Mouse (Mus musculus): Measurements from ENCODE around the gene Washc2.
"Not testable (repeated sequence)": the region's sequence is repeated elsewhere in the genome, so short reads cannot be mapped to it uniquely, and the experiment has no call there.

Gene Washc2

DNA sequence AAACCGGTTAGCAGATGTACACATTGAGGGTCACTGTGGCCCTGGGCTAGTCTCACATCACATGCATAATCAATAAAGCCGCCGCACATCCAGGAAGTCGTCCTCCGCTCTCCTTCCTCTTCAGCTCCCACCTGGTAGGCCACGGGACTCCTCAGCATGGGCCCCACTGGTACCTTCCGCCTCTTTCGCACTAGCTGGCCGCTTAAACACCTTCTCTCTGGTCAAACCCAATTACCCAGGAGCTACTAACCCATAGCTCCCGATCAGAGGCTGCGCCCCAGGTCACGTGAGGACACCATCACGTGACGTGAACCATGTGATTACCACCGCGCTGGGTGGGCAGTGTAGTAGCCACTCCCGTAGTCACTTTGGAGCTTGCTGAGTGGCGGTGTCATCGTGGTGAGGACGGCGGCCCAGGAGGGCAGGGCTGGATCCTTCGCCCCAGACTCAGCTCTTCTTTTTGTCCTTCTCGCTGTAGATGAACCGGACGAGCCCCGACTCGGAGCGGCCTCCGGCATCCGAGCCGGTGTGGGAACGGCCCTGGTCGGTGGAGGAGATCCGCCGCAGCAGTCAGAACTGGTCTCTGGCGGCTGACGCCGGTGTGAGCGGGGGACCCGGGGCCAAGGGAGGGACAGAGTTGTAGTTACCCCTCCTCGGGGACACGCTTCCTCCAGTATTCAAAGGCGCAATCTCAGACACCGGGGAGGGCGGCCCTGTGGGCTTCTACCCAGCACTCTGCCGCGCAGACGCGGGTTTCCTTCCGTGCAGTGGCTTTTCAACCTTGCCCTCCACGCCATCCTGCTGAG is at the start of gene Washc2:
TSS of gene Washc2 (plus strand) at position 310 of the 806 bp plus-strand sequence.
- DNase-seq = peak; percentile 96 to 99

DNA sequence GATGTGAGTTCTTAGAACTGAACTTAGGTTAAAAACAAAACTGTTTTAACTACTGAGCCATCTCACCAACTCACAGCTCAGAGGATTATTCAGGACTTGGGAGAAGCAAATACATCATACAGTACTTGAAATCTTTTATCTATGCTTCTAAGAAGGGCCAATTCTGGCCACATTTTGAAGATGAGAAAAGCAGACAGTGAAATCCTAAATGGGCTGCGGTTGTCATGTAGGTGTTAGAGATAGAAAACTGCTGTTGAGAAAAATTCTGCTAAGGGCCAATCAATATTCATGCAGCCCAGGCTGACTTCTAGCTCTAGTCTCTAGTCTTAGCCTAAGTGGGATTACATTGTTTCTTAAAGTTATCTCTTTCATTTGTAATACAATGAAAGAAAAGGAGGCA is 41.5 kb upstream of the Washc2 start:
- no peak for DNase-seq

DNA sequence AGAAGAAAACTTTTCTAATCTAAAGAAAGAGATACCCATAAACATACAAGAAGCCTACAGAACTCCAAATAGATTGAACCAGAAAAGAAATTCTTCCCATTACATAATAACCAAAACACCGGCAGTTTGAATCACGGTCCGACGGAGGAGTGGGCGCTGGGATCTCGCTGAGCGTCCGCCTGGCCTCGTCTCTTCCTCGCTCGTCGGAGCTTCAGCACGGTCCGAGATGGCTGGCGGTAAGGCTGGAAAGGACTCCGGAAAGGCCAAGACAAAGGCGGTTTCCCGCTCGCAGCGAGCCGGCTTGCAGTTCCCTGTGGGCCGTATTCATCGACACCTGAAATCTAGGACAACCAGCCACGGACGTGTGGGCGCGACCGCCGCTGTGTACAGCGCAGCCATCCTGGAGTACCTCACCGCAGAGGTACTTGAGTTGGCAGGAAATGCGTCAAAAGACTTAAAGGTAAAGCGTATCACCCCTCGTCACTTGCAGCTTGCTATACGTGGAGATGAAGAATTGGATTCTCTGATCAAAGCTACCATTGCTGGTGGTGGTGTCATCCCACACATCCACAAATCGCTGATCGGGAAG is 34.2 kb upstream of the Washc2 start:
- DNase-seq = not testable (repeated sequence)

DNA sequence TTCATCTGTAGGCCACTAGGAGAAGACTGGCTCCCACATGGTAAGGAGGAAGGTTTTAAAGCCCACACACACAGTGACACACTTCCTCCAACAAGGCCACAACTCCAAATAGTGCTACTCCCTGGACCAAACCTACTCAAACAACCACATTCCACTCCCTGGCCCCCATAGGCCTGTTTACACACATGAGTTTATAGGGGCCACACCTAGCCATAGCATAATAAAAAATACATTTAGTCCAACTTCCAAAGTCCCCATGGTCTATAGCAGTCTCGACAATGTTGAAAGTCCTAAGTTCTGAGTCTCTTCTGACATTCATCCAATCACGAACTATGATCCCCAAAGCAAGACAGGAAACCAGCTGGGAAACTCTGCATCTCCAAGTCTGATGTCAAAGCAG is 29.5 kb upstream of the Washc2 start:
- DNase-seq = no peak

DNA sequence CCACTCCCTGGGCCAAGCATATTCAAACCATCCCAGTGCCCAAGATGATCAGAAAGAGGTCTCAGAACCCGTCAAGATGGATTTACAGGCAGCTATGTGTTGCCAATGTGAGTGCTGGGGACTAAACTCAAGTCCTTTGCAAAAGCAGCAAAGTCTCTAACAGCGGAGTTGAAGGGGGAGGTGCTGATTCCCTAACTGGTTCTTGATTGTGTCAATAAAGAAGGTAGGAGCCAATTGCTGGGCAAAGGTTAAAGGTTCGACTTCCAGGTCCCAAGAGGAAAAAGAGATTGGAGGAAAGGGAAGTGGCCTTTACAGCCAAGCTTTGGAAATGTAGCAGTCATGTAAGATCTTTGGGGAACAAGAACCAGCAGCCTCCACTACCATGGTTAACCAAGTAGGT is 27.1 kb upstream of the Washc2 start:
- no peak for DNase-seq

DNA sequence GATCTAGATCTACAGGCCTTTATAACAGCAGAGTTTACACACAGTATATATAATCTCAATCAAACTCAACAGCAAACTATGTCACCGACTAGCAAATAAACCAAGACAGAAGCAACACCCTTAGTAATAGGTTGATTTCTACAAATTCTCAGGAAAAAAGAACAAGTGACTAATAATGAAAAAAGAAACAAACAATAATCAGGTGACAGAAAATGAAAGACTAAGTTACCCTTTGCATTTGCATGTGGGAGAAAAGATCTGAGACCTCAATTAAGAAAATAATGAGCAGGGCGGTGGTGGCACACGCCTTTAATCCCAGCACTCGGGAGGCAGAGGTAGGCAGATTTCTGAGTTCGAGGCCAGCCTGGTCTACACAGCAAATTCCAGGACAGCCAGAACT is 24.3 kb upstream of the Washc2 start:
- DNase-seq = no peak

DNA sequence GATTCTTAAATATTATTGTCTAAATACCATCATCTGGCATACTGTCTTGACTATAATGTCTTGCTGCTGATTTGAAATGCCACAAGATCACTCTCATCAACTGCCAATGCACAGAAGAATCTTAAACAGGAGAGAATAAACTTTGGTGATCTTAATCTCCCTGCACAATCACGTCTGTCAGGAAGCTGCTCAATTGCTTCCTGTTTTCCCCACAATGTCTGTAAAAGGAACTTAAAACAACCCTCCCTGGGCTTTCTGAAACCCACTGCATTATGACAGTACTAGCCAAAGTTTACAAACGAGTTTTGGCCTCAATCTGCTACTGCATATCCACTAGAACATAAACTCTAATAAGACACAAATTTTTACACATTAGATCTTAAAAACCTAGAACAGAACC is 21.4 kb upstream of the Washc2 start:
- DNase-seq = no peak

DNA sequence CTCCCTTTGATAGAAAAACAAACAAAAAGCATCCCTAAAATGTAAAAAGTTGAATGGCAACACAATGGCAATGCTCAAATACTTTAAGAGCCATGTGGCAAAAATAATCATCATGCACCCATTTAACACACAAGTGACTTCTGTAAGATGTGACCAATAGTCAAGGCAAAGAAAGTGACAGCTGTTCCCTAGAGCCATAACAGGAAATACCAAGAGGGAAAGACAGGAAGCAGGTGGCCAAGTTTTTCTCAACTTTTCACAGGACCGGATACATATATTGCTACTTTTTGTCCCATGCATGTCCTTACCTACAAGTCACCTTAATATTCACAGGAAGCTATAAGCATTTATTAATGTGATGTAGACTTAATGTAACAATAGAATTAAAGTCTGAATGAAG is 18.4 kb upstream of the Washc2 start:
- DNase-seq = no peak

DNA sequence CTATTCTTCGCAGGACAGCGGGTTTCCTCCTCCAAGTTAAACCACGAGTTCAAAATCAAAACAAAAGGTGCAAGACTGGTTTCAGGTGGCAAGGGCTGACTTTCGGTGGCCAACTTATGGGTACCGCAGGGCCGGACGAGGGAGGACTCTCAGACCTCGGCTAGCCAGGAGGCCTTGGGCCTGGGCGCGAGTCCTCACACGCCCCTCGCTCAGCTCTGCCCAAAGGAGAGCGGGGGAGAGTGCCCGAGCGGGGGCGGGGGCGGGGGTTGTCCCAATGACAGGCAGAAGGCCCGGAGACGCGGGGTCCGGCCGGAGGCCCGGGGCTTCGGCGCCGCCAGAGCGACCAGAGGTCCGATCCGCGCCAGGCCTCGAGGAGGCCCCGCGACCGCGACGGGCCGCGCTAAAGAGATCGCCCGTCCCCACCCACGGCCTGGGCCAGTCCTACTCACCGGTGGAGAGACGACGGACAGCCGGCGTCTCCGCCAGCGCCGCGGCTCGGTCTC is 15.0 kb upstream of the Washc2 start:
- peak in 1 of 2 experiments; percentile 33 for DNase-seq

DNA sequence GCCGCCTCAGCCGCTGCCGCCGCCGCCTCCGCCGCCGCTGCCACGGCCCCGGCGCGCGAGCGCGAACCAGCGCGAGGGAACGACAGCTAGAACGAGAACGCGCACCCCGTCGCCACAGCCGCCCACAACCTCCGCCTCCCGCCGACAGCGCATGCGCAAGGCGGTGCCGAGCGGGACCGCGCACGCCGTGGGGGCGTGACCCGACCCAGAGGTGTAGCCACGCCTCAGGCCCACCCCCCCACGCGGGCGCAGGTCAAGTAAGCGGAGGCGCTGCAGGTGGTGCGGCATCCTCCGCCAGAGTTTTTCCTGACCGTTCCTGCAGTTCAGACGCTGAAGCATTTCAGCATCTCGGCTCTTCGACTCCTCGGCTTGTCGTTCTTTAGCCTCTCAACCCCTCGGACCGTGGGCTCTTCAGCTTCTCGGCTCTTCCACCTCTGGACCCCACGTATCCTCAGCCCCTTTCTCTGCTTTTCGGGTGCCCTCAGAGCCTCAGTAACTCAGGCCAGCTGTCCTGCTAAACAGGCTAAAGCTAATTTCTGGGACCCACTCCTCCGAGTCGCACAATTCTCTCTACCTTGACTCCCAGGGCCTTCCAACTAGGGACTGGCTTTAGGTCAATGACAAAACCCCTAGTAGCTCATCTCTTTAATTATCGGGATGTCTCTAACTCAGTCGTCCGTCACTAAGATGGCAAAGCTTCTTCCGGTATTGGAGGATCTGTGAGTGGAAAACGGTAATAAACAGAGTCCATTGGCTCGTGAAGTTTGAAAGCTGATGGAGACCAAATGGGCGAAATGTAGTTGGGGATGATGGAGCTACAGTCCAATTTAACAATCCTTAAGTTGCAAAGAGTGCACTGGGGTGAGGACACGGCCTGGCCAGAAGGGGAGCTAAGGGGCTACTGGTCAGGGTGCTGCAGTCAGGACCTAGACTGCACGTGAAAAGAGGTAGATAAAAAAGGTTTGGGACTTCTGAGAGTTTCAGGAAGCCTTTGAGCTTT is 14.1 kb upstream of the Washc2 start, which contains the start of gene Tmcc1:
TSS of gene Tmcc1 (minus strand) at position 93 of the 1,000 bp plus-strand sequence.
- peak; percentile 99 for DNase-seq

DNA sequence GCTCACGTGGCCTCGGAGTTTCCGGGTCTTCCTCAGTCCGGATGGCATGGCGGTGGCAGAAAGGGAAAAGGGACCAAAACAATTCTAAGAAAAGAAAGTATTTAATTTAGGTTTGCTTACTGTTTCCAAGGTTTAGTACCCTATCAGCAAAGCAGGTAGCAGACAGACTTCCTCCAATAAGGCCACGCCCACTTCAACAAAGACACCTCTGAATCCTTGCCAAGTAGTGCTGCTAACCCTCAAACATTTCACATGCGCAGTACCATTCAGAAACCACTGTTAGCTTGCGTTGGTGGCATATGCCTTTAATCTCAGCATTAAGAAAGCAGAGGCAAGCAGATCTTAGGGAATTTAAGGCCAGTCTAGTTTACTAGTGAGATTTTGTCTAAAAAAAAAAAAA is 12.0 kb upstream of the Washc2 start:
- no peak for DNase-seq

DNA sequence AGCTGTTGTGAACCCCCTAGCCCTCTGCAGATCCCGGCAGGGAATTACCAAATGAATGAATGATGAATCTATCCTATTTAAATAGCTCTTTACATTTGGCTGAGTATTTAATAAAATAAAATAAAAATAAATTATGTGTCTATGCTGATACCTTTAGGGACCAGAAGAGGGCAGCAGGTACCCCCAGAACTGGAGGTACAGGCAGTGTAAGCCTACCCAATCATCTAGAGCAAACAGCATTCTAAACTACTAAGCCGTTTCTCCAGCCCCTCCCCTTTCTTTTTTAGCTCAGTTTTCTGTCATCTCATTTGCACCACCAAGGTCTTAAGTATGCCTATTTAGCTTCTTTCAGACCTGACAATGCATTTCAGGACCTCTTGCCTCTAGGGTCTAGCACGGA is 9.7 kb upstream of the Washc2 start:
- peak in 1 of 2 experiments; percentile 53 for DNase-seq

DNA sequence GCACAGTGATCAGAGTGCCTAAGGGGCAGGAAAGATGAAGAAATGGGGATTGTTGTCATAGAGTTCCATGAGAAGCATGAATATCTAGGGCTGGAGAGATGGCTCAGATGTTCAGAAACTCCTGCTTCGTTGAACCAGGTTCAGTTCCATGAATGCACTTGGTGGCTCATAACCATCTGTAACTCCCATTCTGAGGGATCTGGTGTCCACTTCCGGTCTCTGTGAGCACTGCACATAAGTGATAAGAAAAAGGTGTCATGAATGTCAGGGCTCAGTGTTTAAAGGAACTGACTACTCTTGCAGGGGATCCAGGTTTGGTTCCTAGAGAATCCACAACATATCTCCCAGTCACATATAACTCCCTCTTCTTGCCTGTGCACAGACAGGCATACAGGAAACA is 8.2 kb upstream of the Washc2 start:
- DNase-seq = no peak

DNA sequence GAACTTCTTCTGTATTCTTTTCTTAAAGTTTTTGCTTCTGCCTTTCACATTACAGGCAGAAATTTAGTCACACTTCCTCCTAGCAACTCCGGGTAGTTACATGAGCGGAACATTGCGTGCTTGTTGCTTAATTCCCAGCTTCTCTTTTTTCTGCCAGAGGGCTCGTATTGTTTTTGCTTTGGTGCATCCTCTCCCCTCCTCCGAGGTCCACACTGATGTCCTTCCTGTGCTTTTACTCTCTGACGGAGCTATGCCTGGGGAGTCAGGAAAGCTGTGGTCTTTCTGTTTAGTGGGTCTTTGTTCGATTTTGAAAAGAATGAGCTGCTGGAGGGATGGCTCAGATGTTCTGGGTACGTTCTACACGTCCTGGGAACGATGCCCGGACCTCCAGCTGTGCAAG is 19.9 kb downstream of the Washc2 start:
- DNase-seq = no peak

DNA sequence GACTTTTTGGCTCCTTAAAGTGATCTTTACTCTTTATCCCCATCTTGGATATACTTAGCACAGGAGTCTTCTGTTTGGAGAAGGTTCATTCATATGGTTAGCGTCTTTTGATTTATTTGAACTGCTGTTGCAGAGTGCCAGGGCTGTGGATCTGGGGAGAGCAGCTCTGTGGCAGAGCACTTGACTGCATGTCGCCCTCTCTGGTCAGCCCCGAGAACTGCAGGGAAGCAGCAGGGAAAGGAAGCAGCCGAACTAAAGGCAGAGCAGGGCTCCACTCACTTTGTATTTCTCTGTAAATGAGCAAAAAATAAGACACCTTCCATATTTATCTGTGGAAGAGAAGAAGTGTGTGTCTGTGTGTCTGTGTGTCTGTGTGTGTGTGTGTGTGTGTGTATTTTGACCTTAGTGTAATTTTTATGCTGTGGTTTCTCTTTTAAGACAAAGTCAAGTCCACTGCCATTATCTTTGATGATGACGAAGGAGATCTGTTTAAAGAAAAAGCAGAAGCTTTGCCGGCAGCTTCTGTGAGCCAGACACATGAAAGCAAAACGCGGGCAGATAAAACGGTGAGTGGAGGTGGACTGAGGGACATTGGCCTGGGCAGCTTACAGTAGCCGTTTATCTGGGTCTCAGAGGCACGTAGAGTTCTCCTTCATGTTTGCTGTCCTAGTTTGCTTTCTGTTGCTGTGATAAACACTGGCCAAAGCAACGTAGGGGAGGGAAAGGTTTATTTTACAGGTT is 21.1 kb downstream of the Washc2 start:
- peak; percentile 74 to 76 for DNase-seq

DNA sequence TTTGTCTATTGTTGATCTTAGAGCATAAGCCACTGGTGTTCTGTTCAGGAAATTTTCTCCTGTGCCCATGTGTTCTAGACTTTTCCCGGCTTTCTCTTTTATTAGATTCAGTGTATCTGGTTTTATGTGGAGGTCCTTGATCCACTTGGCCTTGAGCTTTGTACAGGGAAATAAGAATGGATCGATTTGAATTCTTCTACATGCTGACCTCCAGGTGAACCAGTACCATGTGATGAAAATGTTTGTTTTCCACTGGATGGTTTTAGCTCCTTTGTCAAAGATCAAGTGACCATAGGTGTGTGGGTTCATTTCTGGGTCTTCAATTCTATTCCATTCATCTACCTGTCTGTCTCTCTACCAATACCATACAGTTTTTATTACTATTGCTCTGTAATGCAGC is 27.0 kb downstream of the Washc2 start:
- DNase-seq = not testable (repeated sequence)

DNA sequence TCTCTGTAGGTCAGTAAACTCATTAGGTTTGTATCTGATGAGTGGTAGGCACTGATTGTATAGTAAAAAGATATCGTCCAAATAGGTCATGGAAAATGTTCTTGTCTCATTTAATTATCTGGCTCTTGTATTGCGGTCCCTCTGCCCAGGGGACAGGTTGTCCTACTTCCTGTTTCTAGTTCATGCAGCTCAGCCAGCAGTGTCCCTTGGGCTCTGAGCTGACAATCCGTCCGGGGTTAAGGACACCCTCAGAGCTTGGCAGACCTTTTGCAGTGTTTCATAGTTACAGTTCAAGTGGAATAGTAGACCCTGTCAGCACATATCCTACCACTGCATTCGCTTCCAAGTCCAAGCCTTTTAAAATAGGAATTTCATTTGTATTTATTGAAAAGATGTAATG is 27.5 kb downstream of the Washc2 start:
- no peak for DNase-seq

DNA sequence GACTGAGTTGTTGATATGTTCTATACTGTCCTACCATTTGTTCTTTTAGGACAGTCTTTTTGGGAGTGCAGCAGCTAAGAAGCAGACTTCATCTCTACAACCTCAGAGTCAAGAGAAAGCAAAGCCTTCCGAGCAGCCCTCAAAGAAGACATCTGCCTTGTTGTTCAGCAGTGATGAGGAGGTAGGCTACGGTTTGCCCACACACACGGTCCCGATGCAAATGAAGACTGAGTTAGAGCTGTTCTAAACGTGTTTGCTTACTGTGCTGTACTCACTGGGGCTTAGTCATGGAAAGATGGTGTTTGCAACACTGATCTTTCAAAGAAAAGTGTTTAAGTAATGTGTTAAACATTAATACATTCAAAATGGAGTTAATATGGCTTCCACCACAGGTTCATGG is 30.2 kb downstream of the Washc2 start:
- no peak for DNase-seq

DNA sequence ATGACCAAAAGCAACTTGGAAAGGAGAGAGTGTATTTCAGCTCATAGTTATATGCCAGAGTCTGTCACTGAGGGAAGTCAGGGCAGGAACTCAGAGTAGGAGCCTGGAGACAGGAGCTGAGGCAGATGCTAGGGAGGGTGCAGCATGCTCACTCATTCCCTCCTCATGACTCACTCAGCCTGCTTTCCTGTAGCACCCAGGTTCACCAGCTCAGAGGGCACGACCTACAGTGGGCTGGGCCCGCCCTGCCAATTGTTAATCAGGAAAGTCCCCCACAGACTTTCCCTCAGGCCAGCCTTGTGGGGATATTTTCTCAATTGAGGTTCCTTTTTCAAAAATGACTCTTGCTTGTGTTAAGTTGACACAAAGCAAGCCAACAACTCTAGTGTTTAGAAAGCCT is 32.5 kb downstream of the Washc2 start:
- DNase-seq = no peak

DNA sequence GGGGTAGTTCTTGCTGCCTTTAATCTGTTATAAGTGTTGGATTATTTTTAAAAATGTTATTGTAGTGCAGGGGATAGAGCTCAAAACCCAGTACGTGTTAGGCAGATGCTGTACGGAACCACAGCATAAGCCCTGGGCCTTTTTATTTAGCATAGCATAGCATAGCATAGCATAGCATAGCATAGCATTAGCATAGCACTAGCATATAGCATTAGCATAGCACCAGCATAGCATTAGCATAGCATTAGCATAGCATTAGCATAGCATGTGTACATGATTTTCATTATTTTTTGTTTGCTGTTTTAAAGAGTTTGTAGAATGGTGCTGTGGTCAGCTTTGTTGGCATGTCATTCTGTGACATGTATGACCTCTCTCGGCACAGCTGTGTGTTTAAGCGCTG is 51.8 kb downstream of the Washc2 start:
- no peak for DNase-seq

DNA sequence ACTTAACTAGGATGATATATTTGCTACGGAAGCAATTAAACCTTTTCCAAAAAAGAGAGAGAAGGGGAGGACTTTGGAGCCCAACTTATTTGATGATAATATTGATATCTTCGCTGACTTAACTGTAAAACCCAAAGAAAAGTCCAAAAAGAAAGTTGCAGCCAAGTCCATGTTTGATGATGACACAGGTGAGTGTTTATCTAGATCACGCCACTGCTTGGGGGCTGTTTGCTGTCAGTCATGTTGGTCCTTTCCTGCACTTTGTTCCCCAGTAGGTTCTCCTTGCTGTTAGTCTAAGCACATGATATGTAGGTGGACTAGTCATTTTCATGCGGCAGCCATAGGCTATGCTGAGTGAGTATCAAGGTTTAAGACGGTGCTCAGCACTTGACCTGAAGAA is 52.6 kb downstream of the Washc2 start:
- no peak for DNase-seq

DNA sequence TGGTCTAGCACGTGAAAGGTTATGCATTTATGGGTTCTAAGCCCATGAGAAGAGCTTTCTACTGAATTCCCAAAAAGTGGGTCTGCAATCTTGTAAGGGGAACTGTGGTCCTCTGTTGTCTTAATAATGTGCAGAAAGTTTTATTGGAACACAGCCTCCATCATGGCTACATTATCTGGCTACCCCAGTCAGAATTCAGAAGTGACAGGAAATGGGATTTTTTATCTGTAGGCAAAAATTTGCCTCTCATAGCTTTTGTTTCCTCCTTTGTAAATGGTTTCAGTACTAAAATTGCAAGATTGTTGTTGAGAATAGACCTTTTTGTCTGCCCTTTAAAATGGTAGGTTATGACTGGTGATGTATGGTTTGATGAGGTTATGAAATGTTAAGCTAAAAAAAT is 55.0 kb downstream of the Washc2 start:
- no peak for DNase-seq

All from kidney, postnatal 25 days (tissue).